Mouse (Mus musculus) liver, embryonic 13.5 days (tissue): Measurements from ENCODE around the gene Rmi2. TPM values are rescaled to one million over a fixed set of nuclear protein-coding genes. Genes with fewer than 3 reads are reported as not detected.

Experiments used
- ATAC-seq: fragments of 200-750 bp; cut with Nextera tagmentation; 2 replicates; pipeline ENCODE4 v1.8.0; 2017; ENCODE audit warnings: low read depth, mild to moderate bottlenecking, moderate number of reproducible peaks, moderate library complexity
- DNase-seq: peaks from one replicate; pipeline ENCODE4 v3.0.0; 2022
- H3K27ac ChIP-seq: fragments of 300-500 bp; sonication (generic); 2 replicates; pipeline ENCODE4 v1.5.1; 2015; ENCODE audit warnings: moderate library complexity, mild to moderate bottlenecking, inconsistent platforms
- H3K27me3 ChIP-seq: fragments of 300-500 bp; sonication (generic); 2 replicates; pipeline ENCODE4 v1.6.1; 2015; ENCODE audit warnings: mild to moderate bottlenecking, inconsistent platforms
- H3K36me3 ChIP-seq: fragments of 300-500 bp; sonication (generic); 2 replicates; pipeline ENCODE4 v1.6.1; 2015; ENCODE audit warnings: mild to moderate bottlenecking, inconsistent platforms
- H3K4me1 ChIP-seq: fragments of 300-500 bp; sonication (generic); replicated peaks from 2 replicates; pipeline ENCODE4 v1.6.1; 2015; ENCODE audit warnings: inconsistent platforms
- H3K4me2 ChIP-seq: fragments of 300-500 bp; sonication (generic); 2 replicates; pipeline ENCODE4 v1.6.1; 2015; ENCODE audit warnings: inconsistent platforms, mild to moderate bottlenecking, moderate library complexity
- H3K4me3 ChIP-seq: fragments of 300-500 bp; sonication (generic); replicated peaks from 2 replicates; pipeline ENCODE4 v1.5.1; 2015; ENCODE audit warnings: mild to moderate bottlenecking, inconsistent platforms
- H3K9ac ChIP-seq: fragments of 300-500 bp; sonication (generic); 2 replicates; pipeline ENCODE4 v1.6.1; 2015; ENCODE audit warnings: mild to moderate bottlenecking, inconsistent platforms
- H3K9me3 ChIP-seq: fragments of 300-500 bp; sonication (generic); replicated peaks from 2 replicates; pipeline ENCODE4 v1.6.1; 2016; ENCODE audit warnings: inconsistent platforms
- WGBS: fragments of 180-500 bp; shearing (Covaris S2); methylation state at CpG from one replicate; pipeline ENCODE4 v1.1.7; 2015; ENCODE audit not compliant: insufficient replicate concordance; 5-methylcytosine and 5-hydroxymethylcytosine counted together
- polyA plus RNA-seq: library from polyadenylated mRNA; unstranded; fragments of >200 nt; fragmentation: Nextera tagmentation; extraction: Ambion mirVana; gene quantifications from 2 replicates; pipeline ENCODE4 v1.2.1, GENCODE M21; 2015

Rmi2 gene
- polyA plus RNA-seq, 1 experiment from 2014 or later: 2.3 TPM

DNA sequence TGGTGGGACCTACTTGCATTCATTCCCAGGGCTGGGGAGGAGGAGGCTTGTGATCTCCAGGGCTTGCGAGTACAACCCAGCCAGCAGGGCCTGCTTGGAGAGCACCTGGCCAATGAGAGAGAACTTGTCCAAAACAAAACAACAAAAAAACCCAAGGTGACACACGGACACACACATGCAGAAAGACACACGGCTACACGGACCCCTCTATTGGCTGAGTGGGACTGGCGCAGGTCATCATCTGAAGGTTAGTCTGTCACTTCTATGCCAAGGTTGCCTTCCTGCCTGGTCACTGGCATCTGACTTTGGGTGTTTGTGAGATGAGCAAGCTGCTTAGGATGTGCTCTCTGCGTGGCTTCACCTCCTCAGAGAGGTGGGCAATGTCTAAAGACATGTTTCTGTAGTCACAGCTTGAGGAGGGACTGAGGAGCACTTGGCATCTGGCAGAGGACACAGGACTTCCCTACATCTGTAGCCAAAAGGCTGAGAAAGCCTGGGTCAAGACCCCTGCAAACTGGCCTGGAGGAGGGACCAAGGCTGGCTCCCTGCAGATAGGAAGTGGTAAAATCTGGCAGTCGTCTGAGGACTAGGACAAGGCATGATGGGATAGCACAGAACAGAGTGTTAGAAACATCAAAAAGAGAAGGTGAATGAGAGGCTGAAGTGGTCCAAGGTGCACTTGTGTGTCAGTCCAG is 6.9 kb upstream of the Rmi2 start:
- Histone ChIP-seq H3K4me1 (no peaks in the 10 kb centered on the region), H3K27me3 (peaks cover 2% of the 10 kb centered on the region; the same call in 1 of the 2 replicates), H3K36me3 (no peaks in the 10 kb centered on the region), H3K27ac (no peak overlapping the region), H3K4me2 (no peak overlapping the region), H3K9me3 (no peaks in the 10 kb centered on the region), H3K4me3 (no peak overlapping the region), H3K9ac (no peak overlapping the region)
- no peak for DNase-seq
- ATAC-seq: no peak
- 61% methylated on average over 7 of the region's 7 CpGs for WGBS

DNA sequence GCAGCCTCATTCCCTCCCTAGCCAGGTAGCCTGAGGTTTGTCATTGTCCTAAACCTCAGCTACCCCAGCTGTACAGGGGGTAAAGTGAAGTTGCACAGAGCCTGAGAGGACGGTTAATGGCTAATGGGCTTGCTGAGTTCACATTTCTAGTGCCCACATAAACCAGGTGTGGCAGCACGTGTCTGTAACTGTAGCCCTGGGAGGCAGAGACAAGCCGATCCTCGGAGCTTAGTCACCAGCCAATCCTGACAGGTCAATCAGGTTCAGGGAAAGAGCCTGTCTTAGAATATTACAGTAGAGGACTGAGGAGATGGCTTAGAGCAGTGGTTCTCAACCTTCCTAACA is 6.4 kb upstream of the Rmi2 start:
- H3K36me3 ChIP-seq: no peaks in the 10 kb centered on the region
- H3K4me2 ChIP-seq: no peak overlapping the region
- WGBS: 61% methylated on average over 4 of the region's 4 CpGs
- no peak overlapping the region for H3K27ac ChIP-seq
- no peaks in the 10 kb centered on the region for H3K4me1 ChIP-seq
- DNase-seq (no peak), ATAC-seq (no peak)
- H3K27me3 ChIP-seq: peaks cover 5% of the 10 kb centered on the region; the same call in 1 of the 2 replicates
- H3K9ac ChIP-seq: no peak overlapping the region
- no peaks in the 10 kb centered on the region for H3K9me3 ChIP-seq
- H3K4me3 ChIP-seq: no peak overlapping the region

DNA sequence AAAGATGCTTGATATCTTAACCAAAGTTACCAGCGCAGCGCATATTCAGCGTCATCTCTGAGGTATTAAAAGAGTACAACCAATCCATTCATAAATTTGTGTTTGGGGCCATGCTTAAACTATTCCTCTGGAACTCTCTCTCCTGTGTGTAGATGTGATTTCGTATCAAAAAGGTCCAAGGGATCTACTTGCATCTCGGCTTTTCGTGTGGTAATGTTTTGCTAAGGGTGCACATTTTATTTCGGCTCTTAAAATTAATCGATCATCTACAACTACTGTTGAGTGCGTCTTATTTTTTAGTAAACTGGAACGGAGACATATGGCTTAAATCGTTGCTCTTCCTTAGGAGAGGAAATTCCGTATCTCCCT is 333 bp upstream of the Rmi2 start:
- Histone ChIP-seq H3K36me3 (no peaks in the 10 kb centered on the region), H3K9me3 (no peaks in the 10 kb centered on the region), H3K4me1 (peaks cover 48% of the 10 kb centered on the region), H3K9ac (peak overlapping the region; percentile 88), H3K4me2 (peak overlapping the region; percentile 97), H3K4me3 (peak overlapping the region; percentile 84), H3K27ac (no peak overlapping the region), H3K27me3 (peaks cover 5% of the 10 kb centered on the region; the same call in 1 of the 2 replicates)
- ATAC-seq: no peak
- no peak for DNase-seq
- WGBS: 9% methylated on average over 12 of the region's 12 CpGs

DNA sequence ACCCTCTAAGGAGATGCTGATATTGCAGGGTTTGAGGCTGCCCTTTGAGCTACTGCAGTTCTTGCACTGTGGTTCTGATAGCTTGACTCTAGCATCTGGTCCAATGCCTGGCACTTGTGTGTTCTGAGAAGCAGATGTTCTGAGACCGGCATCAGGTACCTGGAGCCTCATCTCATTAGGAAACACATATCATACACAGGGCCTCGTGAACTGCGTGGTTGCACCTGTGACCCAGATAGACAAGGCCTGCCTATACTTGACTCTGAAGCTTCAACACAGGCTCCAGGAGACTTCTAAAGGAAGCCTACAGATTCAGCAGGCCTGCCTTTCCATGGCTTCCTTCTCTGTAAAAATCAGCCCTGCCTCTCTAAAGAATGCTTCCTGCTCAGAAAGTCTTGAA is 1.5 kb downstream of the Rmi2 start:
- Histone ChIP-seq H3K4me1 (peaks cover 49% of the 10 kb centered on the region), H3K27ac (no peak overlapping the region), H3K27me3 (peaks cover 5% of the 10 kb centered on the region; the same call in 1 of the 2 replicates), H3K36me3 (peaks cover 8% of the 10 kb centered on the region), H3K9ac (no peak overlapping the region), H3K4me2 (peak overlapping the region; percentile 97; the same call in 1 of the 2 replicates), H3K4me3 (no peak overlapping the region), H3K9me3 (no peaks in the 10 kb centered on the region)
- WGBS: 84% methylated on average over 3 of the region's 3 CpGs
- no peak for ATAC-seq
- DNase-seq: no peak

DNA sequence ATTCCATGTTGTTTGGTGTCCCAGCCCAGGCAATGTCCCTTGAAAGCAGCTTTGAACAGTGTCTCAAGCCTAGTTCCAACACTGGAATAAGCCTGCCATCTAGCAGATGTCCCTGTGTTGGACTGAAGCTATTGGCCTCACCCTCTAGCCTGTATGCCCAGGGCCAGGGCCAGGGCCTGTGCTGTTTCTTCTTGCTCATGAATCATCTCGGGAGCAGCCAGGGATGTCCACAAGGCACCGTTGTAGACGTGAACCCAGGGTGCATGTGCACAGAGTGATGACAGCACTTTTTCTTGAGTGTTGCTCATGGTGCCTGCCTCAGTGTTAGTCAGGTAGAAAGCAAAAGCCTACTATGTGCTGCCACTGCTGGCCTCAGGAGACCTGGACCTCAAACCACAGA is 2.4 kb downstream of the Rmi2 start:
- 75% methylated on average over 3 of the region's 3 CpGs for WGBS
- no peak overlapping the region for H3K4me2 ChIP-seq
- H3K9ac ChIP-seq: no peak overlapping the region
- no peaks in the 10 kb centered on the region for H3K9me3 ChIP-seq
- peaks cover 49% of the 10 kb centered on the region for H3K4me1 ChIP-seq
- DNase-seq: no peak
- no peak overlapping the region for H3K27ac ChIP-seq
- peaks cover 8% of the 10 kb centered on the region for H3K36me3 ChIP-seq
- no peak for ATAC-seq
- H3K27me3 ChIP-seq: peaks cover 5% of the 10 kb centered on the region; the same call in 1 of the 2 replicates
- H3K4me3 ChIP-seq: no peak overlapping the region

DNA sequence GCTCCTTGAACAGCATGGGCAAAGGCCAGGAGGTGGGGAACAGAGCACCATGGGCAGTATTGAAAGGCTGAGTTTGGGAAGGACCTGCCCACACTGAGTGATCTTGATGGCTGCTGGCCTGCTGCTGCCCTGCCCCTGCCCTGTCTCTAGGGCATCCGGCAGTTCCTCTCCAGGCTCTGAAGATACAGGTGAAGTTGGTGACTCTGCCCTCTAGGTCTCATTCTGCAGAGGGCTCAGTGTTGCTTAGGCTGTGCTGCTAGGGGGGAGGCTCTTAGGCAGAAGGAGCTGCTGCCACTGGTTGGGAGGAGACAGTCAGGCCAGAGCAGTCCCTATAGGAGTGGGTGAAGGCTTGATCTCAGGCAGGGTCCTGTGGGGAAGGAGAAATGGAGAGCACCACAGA is 3.0 kb downstream of the Rmi2 start:
- peak overlapping the region; percentile 8; the same call in 1 of the 2 replicates for H3K4me2 ChIP-seq

DNA sequence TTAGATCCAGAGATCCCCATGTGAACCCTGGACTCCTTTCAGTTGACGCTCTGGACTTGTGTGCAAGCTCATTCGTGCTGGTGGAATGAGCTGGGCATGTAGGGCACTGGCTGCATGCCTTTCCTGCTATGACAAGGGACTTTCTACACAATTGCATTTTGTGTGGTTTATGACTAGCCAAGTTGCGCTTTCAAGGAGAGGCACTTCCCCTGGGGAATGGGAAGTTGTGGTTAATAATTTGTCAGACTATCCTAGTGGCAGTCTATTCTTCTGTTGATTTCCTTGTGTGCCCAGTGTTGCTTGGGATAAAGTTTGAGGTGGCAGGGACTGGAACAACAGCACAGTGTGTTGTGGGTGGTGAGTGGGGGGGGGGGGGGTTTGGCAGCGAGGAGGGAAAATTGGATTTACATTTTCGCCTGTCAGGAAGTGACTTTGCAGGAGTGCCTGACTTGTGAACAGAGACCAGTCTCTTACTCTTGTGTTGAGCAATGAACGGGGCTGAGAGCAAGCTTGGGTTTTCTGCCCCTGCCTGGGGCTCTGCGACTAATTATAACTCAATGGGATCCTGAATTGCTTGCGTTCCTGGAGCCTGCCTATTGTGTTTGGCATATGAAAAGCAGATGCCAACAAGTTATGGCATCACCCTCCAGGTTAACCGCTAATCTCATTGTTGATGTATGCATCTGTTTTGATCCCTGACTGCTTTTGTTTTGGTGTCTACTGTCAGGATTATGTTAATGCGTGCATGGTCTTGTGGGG is 3.8 kb downstream of the Rmi2 start:
- Histone ChIP-seq H3K9ac (0 out of 2 replicates have a peak overlapping the region, but pooled peaks have one; percentile 9), H3K4me2 (peak overlapping the region; percentile 8; the same call in 1 of the 2 replicates), H3K27ac (no peak overlapping the region; the same call in 1 of the 2 replicates), H3K4me3 (no peak overlapping the region), H3K9me3 (no peaks in the 10 kb centered on the region), H3K27me3 (no peaks in the 10 kb centered on the region), H3K36me3 (peaks cover 8% of the 10 kb centered on the region), H3K4me1 (peaks cover 55% of the 10 kb centered on the region)
- no peak for DNase-seq
- ATAC-seq: no peak
- WGBS: 32% methylated on average over 10 of the region's 10 CpGs

More for the DNA sequence above, 3.0 kb downstream of the Rmi2 start:
- no peak overlapping the region for H3K4me3 ChIP-seq
- peaks cover 49% of the 10 kb centered on the region for H3K4me1 ChIP-seq
- no peaks in the 10 kb centered on the region for H3K9me3 ChIP-seq
- WGBS: 57% methylated on average over 1 of the region's 1 CpGs
- 0 out of 2 replicates have a peak overlapping the region, but pooled peaks have one; percentile 9 for H3K9ac ChIP-seq
- no peak overlapping the region for H3K27ac ChIP-seq
- DNase-seq (no peak), ATAC-seq (no peak)
- peaks cover 8% of the 10 kb centered on the region for H3K36me3 ChIP-seq
- peaks cover 3% of the 10 kb centered on the region; the same call in 1 of the 2 replicates for H3K27me3 ChIP-seq

DNA sequence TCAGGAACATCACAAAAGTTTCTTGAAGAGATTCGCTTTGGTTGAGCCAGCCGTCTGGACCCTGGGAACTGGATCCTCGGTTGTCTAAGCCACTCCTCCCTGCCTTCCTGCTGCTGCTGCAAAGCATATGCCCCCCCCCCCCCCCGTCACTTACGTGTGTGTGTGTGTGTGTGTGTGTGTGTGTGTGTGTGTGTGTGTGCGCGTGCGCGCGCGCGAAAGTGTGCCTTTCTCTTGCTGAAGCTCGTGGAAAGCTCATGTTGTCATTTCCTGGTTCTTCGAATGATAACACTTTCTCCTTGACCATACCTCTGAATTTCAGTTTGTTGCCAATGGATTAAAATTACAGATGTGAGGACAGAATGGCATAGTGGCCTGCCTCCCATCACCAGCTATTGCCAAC is 5.2 kb downstream of the Rmi2 start:
- WGBS: 89% methylated on average over 12 of the region's 14 CpGs
- H3K9ac ChIP-seq: no peak overlapping the region
- H3K27me3 ChIP-seq: 0 out of 2 replicates have a peak, but pooled peaks cover under 1% of the 10 kb centered on the region
- H3K36me3 ChIP-seq: peaks cover 8% of the 10 kb centered on the region
- H3K4me3 ChIP-seq: no peak overlapping the region
- H3K27ac ChIP-seq: no peak overlapping the region
- no peaks in the 10 kb centered on the region for H3K9me3 ChIP-seq
- no peak overlapping the region for H3K4me2 ChIP-seq
- DNase-seq (no peak), ATAC-seq (no peak)
- peaks cover 58% of the 10 kb centered on the region for H3K4me1 ChIP-seq

DNA sequence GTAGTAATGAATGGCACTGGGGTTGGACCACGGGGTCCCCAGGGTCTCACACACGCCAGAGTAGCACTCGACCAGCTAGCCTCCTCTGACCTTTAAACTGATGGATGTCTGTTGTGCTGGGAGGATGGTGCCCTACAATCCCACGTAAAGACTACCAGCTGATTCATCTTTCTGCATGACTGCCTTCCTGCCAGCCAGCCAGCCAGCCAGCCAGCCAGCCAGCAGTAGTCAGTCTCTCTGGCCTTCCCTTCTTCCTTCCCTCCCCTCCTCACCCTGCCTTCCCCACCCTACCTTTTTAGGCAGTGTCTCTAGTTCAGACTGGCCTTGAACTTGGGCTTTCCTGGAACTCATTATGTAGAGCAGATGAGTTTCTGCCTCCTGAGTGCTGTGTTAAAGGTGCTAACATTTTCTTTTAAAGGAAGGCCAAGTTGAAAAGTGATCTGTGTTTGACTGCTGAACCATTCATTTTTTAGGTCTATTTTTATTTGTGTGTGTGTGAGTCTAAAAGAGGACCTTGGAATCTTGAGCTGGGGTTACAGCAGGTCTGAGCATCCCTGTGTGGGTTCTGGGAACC is 7.5 kb downstream of the Rmi2 start:
- Histone ChIP-seq H3K4me1 (peaks cover 39% of the 10 kb centered on the region), H3K9me3 (no peaks in the 10 kb centered on the region), H3K36me3 (peaks cover 8% of the 10 kb centered on the region), H3K9ac (no peak overlapping the region), H3K27ac (no peak overlapping the region), H3K4me3 (no peak overlapping the region), H3K27me3 (peaks cover 6% of the 10 kb centered on the region; the same call in 1 of the 2 replicates), H3K4me2 (no peak overlapping the region)
- no peak for DNase-seq
- ATAC-seq: no peak
- WGBS: 74% methylated on average over 4 of the region's 4 CpGs

DNA sequence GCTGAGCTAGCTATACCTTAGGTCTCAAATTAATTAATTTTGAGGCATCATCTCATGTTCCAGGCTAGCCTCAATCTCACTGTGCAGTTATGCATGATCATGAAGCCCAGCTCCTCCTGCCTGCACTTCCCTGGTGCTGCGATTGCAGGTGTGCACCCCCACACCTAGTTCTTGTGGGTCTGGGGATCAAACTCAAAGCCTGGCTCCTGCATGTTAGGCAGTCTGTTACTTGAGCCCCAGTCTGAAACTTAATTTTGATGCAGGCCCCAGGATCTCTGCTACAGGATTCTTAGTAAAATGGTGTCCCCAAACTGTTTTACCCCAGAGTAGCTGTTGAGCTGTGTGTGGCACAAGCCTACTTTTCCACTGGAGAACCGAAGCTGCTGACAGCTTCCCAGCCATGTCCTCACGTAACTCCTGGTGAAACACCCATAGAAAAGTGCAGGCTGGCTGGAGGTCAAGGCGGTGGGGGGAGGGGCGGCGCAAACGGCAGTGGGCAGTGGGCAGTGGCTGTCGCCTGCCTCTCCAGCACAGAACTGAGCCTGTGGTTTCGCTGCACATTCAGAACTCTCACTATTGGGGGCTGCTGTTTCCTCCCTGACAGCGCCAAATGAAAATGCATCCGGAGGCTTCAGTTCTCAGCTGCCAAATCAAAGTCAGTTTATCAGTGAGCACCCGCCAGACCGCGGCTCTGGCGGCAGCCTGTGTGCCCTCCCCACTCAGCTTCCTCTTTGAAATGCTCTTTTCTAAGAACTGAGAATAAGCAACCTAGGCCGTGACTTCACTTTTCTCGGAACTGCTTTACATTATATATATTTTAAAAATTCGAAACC is 8.8 kb downstream of the Rmi2 start:
- H3K4me3 ChIP-seq: peak overlapping the region; percentile 30; the same call in 1 of the 2 replicates
- peaks cover 8% of the 10 kb centered on the region for H3K36me3 ChIP-seq
- H3K27me3 ChIP-seq: peaks cover 6% of the 10 kb centered on the region; the same call in 1 of the 2 replicates
- no peak overlapping the region for H3K9ac ChIP-seq
- H3K4me2 ChIP-seq: peak overlapping the region; percentile 54
- H3K9me3 ChIP-seq: no peaks in the 10 kb centered on the region
- no peak overlapping the region for H3K27ac ChIP-seq
- ATAC-seq (peak; percentile 46; the same call in 1 of the 2 replicates), DNase-seq (peak; percentile 15)
- H3K4me1 ChIP-seq: peaks cover 26% of the 10 kb centered on the region
- WGBS: 5% methylated on average over 18 of the region's 18 CpGs

DNA sequence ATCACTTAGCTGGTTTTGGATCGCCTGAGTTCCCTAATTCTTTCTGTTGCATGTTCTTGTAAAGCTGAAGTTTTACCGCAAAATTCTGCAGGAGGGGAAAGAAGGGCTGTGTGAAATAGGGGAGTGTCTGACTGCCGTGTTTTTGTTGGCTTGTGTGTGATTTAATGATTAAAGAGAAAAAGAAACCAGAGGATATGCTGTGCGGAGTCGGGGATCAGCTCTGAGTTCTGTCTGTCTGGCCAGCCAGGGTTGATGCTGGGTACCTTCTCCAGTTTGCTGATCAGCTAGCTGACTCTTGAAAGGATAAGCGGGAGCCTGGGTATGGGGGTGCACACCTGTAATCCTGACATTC is 9.4 kb downstream of the Rmi2 start:
- Histone ChIP-seq H3K4me1 (peaks cover 20% of the 10 kb centered on the region), H3K9ac (no peak overlapping the region), H3K9me3 (no peaks in the 10 kb centered on the region), H3K4me3 (no peak overlapping the region), H3K4me2 (peak overlapping the region; percentile 54), H3K27ac (no peak overlapping the region), H3K36me3 (peaks cover 8% of the 10 kb centered on the region), H3K27me3 (peaks cover 6% of the 10 kb centered on the region; the same call in 1 of the 2 replicates)
- ATAC-seq (no peak), DNase-seq (no peak)
- WGBS: 19% methylated on average over 6 of the region's 6 CpGs
